Mouse (Mus musculus): ENCODE measurements around the gene Tmem141.

DNA sequence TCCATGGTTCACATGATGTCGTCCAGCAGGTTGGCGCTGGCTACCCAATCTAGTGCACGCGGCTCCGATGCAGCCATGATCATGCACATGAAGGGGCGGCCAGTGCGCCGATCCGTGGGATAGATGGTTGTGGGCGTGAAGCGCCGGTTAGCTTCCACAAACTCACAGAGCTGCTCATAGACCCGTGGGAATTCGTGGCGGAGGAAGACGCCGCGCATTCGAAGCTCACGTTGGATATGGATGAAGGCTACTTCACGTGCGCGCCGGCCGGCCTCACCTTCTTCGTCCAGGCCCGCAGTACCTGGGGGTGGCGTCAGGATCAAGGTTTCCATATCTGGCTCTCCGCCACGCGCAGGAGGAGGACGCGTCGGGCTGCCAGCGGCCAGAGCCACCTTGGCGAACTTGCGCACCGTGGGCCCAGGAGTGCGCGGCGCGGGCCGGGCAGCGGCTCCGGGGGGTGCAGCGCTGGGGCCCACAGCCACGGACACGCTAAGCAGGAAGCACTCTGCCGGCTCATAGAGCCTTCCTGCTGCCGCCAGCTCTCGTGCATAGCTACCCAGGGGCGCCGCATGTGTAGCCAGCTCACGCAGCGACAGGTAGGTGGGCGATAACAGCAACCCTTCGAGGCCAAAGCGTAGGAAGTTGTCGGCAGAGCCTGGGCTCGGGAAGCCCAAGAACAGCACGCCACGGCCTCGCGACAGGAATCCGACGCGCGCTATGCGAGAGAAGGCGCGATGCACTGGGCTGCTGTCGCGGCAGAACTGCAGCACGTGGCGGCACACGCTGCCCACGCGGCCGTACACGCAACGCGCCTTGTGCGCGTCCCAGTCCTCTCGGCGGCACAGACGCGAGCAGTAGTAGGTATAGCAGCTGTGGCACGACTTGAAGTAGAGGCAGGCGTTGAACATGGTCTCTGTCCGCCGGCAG is 44.6 kb downstream of the Tmem141 start:
- TF ChIP-seq CTCF (IDR thresholded peaks at IDR 0.05) (no peak), EP300 (IDR thresholded peaks at IDR 0.05) (no peak)

Measured in lung, postnatal 0 days (tissue).